Mouse (Mus musculus) gastrocnemius, postnatal 10 days (tissue): ENCODE results near the gene Nova2. TPM values are rescaled to one million over a fixed set of nuclear protein-coding genes. Genes with fewer than 3 reads are reported as not detected.

Experiments used
- DNase-seq: peaks from one replicate; pipeline ENCODE4 v3.0.0; 2021; ENCODE audit warnings: mixed read lengths
- long read RNA-seq, 2 experiments: library from polyadenylated mRNA; stranded (forward); transcript quantifications; one replicate each; pipeline ENCODE4 v2.0.0; 2021
- total RNA-seq, 2 experiments: library from RNA; stranded (reverse); gene quantifications; 2 replicates each; pipeline ENCODE4 v1.2.3; 2021

Gene Nova2
- 1 to 10 TPM; 2.9 to 4.1 TPM for total RNA-seq
- long read RNA-seq, experiment 1, full-length matches to known transcripts = 2 of 2 reads
- long read RNA-seq, experiment 1, partial matches to known transcripts = 0 of 2 reads
- long read RNA-seq, experiment 1, other reads (novel, unspliced or antisense) = 0 of 2 reads
- long read RNA-seq, experiment 2 = 0 reads

- peak; percentile 68 for DNase-seq
Observed at GRCm38 (mm10) chr7:18925162-18925938, at the start of gene Nova2. Nova2 (plus strand) TSS chr7:18925888.

DNA sequence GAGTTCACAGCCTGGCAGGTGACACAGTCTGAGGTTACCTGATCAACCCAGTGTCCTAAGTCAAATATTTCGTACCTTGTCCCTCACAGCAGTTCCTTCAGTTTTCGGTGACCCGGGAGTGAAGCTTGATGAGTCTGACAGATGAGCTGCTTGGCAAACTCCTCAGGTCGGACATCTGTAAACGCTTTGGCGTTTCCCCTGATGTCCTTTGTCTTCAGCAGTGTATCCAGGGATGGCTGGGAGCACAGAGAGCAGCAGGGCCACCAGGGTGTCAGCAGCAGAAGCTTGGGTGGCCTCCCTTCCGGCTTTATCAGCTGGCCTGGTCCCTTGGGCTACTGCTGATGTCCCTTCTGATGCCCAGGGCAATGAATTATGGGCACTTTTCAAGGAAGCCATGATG, 47.0 kb upstream of the Nova2 start:
- no peak for DNase-seq

- DNase-seq = no peak
Observed at GRCm38 (mm10) chr7:18883991-18884744, 41.5 kb upstream of the Nova2 start.

DNA sequence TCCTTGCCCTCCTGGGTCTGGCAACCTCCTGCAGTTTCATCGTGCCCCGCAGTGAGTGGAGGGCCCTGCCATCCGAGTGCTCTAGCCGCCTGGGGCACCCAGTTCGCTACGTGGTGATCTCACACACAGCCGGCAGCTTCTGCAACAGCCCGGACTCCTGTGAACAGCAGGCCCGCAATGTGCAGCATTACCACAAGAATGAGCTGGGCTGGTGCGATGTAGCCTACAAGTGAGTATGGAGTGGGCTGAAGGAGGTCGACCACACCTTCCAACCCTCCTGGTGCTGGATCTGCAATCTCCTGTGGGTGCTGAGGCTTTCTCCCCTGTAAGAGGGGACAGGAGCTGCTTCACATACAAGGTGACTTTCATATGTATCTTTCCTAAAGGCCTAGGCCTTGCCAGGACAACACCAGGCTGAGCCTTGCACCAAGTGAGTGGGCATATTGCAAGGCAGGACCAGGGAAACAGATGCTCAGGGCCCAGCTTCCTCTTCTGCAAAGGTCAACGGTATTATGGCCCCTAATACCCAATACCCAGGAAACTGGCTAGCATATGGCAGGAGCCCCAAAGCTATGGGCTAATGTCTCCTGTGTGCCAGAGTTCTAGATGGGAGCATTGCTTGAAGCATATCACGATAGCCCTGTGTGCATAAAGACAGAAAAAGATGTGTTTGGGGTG, 40.8 kb upstream of the Nova2 start:
- no peak for DNase-seq

GRCm38 (mm10) chr7:18886963-18887362, 38.7 kb upstream of the Nova2 start:
- no peak for DNase-seq

GRCm38 (mm10) chr7:18890848-18891247, 34.8 kb upstream of the Nova2 start:
- no peak for DNase-seq

- DNase-seq = peak; percentile 86
Observed at GRCm38 (mm10) chr7:18891872-18892599, 33.7 kb upstream of the Nova2 start.

DNA sequence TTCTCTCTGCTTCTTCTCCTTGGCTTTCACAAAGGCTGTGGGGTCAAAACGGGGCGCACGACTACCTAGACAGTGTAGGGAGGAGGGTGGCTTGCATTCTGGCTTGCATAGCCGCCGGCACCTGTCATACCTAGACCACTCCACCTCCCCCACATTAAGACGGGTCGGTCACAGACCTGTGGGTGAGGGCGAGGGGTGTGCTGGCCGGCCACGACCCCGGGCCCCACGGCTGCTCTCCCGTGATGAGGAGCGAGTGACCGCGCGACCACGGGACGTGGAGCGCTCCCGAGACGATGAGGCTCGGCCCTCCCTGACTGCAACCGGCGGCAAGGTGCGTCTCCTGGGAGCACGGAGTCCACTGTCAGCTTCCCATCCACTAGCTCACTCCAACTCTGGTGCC, 32.7 kb upstream of the Nova2 start:
- DNase-seq = no peak

DNA sequence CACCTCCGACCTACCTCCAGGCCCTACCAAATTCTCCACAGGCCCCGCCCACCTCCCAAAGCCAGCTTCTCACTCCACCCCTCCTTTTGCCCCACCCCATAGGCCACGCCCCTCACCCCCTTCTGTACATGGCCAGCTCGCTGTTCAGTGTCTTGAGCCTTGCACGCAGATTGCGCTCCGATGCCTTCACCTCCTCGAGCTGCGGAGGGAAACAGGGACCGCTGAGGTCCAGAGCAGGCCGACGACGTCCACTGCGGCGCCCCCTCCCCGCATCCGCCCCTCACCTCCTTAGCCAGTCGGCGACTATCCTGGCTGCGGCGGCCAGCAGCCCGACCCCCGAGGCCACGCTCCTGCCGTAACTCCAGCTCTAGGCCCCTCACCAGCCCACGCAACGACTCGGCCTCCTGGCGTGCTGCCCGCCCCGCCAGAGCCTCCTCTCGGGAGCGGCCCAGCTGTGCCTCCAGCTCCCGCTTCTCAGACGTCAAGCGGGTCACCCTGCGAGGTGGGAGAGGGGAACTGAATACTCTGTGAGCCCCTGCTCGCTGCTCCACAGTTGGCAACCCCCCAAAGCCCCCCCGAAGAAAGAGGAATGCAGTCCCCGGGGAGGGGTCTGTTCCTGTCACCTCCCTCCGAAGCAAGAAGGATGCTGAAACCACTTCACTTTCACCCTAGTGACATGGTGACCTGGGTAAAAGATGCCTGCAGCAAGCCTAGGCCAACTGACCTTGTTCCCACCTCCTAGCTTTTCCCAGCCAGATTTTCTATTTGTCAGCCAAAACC, 31.8 kb upstream of the Nova2 start:
- DNase-seq = peak; percentile 57

- DNase-seq = peak; percentile 50
Observed at GRCm38 (mm10) chr7:18896536-18896935, 29.2 kb upstream of the Nova2 start.

DNA sequence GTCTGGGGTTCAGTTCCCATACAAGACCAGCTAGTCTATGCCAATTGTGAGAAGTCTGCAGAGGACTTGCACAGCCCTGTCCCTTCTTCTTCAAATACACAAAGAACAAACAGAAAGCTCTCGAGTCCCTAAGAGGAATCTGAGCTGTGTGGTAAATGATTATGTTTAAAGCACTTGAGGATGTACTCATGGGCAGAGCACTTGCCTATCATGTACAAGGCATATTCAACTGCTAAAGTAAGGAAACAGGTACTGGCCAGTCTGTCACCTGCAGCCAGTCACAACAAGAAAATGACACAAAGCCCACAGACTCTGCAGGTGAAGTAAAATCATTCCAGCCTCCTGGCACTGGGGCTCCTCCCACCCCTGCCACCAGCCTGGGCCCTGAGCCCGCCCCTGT, 25.2 kb upstream of the Nova2 start:
- DNase-seq = no peak

- DNase-seq = no peak
Observed at GRCm38 (mm10) chr7:18902486-18902885, 23.2 kb upstream of the Nova2 start.

GRCm38 (mm10) chr7:18904971-18905370, 20.7 kb upstream of the Nova2 start:
- no peak for DNase-seq

DNA sequence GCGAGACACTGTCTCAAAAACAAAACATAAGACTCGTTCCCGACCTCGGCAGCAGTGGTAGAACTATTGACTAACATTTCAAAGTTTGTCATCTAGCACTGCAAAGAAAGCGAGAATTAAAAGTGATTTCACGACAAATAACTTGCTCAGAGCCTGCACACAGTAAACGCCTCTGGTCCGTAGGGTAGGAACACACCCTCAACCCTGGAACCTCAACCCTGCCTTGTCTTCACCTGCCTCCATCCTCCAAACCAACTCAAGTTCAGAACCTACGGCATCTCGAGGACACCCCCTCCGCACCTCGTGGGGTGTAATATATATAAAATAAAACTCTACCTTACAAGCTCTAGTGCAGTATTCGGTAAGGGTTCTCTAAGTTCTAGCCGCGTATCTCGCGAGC, 15.9 kb upstream of the Nova2 start:
- no peak for DNase-seq

DNA sequence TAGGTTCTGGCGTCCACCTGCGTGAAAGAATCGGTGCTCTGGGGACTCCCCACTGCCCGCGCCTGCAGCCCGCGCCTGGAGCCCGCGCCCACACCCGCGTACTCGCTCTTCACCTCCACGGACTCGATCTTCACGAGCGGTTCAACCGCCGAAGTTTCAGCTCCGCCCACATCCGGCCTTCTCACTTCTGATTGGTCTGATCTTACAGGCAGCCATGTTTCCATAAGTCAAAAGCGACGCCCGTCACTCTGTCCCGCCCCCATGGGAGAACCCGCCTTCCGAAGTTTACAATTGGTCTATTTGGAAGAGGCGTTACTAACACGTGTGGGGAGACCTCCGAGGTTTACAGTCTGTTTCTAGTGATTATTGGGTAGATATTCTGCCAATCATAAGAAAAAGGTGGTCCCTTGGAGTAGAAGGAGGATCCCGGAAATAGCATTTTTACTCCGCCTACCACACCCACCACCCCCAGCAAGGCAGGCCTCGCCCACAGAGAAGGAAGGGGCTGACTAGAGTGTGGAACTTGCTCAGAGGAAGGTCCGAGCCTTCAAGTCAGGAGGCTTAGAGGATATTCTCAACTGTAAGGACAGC, 15.4 kb upstream of the Nova2 start, which contains the start of gene Ccdc61:
TSS of gene Ccdc61 (minus strand) at position 175 of the 591 bp plus-strand sequence.
- peak; percentile 93 for DNase-seq

DNA sequence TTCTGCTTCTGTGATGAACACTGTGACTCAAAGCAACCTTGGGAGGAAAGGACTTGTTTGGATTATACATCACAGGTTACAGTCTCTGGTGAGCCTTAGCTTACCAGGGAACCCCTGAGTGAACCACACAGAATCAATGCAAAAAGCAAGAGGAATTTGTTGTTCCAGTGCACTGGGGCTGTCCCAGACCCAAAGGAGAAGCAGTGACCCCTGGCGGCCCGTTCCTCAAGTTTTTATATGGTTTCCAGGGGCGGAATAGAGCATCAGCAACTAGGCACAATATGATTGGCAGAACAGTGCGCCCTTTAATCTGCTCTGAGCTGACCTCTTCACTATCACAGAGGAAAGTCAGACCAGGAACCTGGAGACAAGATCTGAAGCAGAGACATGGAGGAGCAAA, 9.4 kb upstream of the Nova2 start:
- DNase-seq = no peak

DNA sequence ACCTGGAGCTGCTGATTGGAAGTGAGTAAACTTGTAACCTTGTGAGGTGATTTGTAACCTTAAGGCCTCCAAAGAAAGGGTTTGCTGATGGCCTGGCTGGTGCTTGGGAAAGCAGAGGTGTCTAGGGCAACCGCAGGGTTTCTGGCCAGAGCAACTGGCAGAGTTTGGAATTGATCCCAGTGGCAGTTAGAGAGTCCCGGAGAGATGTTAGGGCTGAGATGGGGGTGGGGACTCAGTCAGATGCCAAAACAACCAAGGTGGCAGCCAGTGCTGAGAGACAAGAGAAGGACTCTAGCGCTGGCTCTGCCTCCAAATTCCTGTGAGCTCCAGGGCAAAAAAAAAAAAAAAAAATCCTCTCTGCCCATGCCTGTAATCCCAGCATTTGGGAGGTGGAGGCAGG, 7.8 kb upstream of the Nova2 start:
- DNase-seq = no peak

GRCm38 (mm10) chr7:18921069-18921468, 4.6 kb upstream of the Nova2 start:
- no peak for DNase-seq

DNA sequence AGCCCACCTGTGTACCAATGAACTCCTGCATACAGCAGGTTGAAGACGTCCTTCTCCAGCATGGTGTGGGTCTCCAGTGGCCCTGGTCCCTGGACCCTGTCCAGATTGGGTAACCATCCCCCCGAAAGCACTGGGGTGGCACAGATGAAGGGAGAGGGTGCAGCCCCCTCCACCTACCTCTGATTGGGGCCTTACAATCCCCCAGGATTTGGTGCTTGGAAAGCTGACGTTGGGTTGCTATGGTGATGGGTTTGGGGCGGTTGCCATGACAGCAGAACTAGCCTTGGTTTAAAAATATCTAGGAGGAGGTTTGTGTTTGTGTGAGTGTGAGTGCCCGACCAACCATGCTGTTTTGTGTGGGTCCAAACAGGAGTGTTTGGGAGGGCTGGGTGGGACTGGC, 2.9 kb upstream of the Nova2 start:
- DNase-seq = no peak

- DNase-seq = no peak
Observed at GRCm38 (mm10) chr7:18923267-18923666, 2.4 kb upstream of the Nova2 start.

- DNase-seq = no peak
Observed at GRCm38 (mm10) chr7:18923711-18924191, 1.9 kb upstream of the Nova2 start.
